Mouse (Mus musculus): ENCODE data around the gene Rgs7.

Rgs7 gene

DNA sequence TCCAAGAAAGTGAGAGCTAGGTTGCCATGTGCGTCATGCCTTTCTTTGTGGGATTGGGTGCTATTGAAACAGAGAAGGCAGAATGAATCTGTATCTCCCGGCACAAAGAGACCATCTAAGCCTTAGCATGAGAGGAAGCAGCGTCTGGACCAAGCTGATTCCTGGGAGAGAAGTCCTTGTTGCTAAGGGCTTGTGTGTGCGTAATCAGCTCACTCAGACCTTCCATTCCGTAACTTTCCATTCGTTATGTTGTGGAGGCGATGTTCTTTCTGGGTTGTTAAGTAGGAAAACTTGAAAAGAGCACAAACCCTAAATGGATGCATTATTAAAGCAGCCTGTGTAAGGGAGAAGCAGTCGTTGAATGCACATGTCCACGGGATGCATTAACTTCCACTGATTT lies 173.1 kb downstream of the Rgs7 start:
- no peak for DNase-seq (ENCODE audit: extremely low read depth, insufficient read length, low spot score)

DNA sequence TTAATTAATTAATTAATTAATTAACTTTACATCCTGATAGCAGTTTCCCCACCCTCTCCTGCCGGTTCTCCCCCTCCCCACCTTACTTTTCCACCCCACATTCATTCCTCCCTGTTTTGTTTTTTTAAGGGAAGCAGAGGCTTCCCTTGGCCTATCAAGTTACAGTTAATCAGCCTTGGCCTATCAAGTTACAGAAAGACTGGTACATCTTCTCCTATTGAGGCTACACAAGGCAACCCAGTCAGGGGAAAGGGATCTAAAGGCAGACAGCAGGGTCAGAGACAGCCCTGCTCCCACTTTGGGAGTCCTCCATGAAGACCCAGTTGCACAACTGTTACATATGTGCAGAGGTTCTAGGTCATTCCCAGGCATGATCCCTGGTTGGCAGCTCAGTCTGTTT lies 175.0 kb downstream of the Rgs7 start:
- no peak for DNase-seq (ENCODE audit: extremely low read depth, insufficient read length, low spot score)

DNA sequence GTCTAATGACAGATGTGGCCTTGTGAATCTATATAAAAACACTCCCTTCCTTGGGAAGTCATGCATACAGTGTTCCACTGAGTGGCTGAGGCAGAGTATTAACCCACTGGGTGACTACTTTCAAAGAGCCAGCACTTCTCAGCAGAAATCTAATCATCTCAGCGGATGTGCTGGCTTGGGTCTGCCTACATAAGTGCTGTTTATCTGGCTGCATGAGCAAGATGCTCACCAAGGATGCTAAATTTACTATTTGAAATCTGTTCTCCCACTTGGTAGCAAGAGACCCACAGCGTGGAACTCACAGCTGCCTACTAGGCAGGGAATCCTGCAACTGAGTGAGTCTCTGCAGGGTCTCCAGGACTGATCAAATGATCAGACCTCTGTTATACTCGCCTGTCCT lies 184.7 kb downstream of the Rgs7 start:
- no peak for DNase-seq (ENCODE audit: extremely low read depth, insufficient read length, low spot score)

DNA sequence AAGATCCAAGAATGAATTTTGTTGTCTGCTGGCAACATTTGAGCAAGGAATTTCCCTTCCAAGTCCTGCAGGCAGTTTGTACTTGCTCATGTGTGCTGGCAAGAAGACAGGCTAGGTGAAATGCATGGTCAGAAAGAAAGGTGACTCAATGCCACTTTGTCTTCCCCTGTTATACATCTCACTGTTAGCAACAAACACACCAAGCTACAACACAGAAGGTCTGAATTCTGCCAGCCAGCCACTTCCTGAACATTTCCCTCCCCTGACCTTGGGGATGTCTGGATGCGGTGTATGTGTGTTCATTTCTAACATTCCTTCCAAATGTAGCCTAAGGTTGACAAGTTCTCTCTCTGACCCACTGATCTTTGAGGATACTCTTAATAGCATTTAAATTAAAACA lies 191.4 kb downstream of the Rgs7 start:
- no peak for DNase-seq (ENCODE audit: extremely low read depth, insufficient read length, low spot score)

DNA sequence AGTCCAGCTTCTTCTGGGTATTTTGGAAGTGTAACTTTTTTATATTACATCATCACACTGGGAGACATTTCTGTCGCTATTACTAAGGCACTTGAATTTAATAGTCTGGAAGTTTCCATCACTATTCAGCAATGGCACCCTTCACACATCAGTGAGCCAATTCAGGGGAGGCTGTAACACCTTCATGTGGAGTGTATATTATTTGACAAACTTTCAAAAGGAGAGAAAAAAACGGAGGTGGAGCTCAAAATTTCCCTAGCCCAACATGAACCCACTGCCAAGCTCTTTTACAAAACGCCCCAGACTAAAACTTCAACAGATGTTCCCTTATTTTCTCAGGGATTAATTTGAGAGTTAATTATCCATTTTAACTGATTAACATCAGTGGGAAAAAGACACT lies 191.9 kb downstream of the Rgs7 start:
- no peak for DNase-seq (ENCODE audit: extremely low read depth, insufficient read length, low spot score)

DNA sequence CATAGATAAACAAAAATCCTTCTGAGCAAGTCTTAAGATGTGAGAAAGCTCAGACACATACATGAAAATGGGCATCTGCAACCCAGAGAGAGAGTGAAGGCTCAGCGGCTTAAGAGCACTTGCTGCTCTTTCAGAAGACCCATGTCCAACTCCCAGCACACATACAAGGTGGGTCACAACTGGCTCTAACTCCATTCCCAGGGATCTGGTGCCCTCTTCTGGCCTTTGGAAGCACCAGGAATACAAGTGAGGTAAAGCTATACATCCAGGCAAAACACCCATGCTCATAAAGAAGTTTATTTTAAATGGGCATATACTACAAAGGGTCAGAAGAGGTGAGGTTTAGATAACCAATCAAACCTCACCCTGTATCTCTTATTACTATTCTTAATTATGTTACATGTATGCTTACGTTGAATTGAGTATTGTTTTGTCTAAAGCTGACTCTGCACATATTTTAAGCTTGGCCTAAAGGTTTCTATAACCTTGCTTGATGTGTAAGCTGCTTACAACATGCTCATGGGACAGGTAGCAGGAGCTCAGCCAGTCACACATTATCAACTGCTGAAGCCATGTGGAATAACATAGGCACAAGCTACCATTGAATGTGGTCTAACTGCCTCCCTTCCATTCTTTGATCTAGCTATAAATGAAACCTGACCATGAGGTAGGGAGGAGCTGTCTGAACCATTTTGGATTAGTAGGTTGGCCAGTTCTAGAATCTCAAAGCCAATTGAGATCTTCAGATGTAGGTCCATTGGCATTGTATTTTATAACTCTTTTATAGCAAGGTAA lies 192.5 kb downstream of the Rgs7 start:
- no peak for DNase-seq (ENCODE audit: extremely low read depth, insufficient read length, low spot score)

DNA sequence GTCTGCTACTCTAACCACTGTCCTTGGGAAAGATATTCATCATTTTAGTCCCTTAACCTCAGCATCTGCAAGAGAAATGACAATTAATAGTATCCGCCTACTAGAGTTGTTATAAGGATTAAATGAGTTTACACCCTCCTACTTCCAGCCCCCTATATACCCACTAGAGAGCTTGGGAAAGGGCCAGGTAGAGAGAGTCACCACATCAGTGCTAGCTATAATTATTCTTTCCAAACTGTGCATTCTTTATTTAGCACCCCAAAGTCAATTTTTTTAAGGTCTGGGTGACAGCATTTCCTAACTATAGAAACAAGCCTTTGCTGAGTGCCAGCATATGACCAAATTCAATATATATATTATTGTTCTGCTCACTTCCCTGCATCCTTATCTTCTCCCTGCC lies 195.4 kb downstream of the Rgs7 start:
- DNase-seq (ENCODE audit: extremely low read depth, insufficient read length, low spot score), result no peak

DNA sequence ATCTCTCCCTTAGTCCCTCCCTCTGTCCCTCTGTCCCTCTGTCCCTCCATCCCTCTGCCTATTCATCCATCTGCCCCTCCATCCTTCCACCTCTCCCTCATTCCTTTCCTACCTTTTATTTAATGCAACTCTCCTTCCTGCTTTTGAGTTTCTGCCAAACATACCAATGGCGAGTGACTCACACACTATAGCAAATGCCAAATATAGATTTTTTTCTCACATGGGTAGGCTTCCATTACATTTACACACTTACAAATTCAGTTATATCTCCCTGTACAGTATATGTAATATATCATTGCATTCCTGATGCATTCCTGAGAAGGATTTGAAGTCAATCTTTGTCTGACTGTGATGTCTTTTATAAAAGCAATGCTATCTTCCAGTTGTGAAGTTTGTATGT lies 202.2 kb downstream of the Rgs7 start:
- DNase-seq (ENCODE audit: extremely low read depth, insufficient read length, low spot score), result no peak

DNA sequence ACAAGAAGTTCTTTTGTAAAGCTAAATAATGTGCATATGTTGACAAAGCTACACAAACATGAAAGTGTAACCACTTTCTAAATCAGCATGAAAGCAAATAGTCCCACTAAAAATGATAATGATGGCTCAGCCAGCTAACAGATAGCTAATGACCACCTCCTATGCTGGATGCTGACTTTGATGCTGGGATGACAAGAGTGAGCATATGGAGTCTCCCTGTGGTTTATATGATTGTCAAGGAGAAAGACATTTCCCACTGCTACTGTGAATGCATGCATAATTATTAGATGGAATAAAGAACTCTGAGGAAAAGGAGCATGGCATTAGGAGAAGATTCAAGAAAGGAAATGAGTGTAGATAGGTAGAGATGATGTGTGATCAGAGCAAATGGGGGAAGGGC lies 230.0 kb downstream of the Rgs7 start:
- DNase-seq (ENCODE audit: extremely low read depth, insufficient read length, low spot score), result no peak

DNA sequence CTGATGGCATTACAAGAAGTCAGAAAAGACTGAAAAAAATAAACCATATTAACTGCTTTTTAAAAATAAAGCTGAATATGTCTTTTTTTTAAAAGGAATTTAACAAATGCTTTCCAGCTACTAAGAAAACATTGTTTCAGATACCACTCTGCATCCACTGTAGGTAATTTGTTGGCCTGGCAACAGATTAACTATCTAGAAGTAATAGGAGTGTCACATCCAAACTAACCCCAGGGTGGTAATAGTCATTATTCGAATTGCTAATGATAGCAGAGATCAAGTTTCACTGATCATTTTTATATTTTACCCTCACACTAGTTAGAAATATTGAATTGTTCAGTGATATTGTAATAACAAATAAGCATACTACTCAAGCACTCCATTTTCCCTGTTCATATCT lies 232.9 kb downstream of the Rgs7 start:
- DNase-seq (ENCODE audit: extremely low read depth, insufficient read length, low spot score), result no peak

DNA sequence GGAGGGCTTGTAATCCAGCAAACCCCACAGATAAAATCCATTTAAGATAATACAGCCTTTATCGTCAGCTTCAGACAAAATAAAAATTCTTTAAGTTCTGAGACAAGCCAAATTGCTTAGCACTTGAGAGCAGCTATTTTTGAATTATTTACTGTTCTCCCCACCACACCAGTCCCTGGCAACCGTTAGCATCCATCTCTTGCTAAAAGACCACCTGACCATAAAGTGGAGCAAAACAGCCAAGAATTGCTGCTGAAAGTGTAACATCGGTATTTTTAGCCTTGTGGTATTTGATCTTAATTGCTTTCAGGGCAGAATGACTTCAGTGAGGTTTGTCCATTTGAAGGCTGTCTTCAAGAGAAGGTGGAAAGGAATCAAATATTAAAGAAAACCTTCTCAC lies 237.1 kb downstream of the Rgs7 start:
- DNase-seq (ENCODE audit: extremely low read depth, insufficient read length, low spot score), result no peak

DNA sequence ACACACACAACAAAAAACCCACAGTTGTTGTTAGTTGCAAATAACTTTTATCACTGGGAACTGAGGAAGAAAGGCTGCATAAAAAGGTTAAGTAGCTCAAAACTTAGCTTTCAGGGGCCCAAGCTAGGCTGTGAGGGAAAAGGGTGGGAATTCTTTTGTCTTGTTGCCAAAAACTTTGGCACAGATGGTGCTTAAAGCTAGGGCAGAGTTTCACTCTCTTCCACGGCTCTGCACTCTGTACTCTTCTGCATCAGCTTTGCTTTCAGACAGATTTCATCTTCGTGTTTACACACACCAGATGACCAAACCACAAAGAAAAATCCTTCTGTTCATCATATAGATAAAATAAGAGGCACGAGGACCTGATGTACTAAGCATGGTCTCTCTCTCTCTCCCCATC lies 237.6 kb downstream of the Rgs7 start:
- DNase-seq (ENCODE audit: extremely low read depth, insufficient read length, low spot score), result no peak

DNA sequence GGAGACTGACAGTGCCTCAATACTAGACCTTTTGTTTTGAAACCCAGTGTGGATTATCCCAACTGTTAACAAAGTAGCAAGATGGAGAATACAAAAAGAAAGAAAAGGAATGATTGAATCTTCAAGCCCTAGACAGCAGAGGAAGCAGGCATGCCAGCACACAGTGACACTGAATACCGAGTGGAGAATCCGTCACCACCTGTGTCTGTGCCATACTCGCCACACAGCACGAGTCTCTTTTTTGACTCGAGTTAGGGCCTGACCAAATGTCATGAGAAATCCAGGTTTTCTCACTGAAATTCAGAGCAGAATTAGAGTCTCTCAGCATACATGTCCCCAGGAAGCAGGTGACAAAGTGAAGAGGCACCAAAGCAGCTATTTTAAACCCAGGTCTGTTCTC lies 250.2 kb downstream of the Rgs7 start:
- no peak for DNase-seq (ENCODE audit: extremely low read depth, insufficient read length, low spot score)

DNA sequence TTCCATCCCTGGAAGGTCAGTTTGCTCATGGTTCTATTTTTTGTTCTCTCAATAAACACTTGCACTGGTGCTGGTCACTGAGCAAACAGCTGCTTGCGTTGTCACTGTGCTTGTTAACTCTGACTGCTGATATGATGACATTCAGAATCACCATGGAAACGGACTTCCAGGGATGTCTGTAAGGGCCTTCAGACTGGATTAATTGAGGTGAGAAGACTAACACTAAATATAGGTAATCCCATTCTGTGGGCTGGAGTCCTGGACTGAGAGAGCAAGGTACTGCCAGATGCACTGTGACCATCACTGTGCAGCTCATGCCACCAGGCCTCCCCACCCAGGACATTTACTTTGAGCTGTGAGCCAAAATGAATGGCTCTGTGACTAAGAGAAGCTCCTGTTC lies 252.2 kb downstream of the Rgs7 start:
- DNase-seq (ENCODE audit: extremely low read depth, insufficient read length, low spot score), result no peak

DNA sequence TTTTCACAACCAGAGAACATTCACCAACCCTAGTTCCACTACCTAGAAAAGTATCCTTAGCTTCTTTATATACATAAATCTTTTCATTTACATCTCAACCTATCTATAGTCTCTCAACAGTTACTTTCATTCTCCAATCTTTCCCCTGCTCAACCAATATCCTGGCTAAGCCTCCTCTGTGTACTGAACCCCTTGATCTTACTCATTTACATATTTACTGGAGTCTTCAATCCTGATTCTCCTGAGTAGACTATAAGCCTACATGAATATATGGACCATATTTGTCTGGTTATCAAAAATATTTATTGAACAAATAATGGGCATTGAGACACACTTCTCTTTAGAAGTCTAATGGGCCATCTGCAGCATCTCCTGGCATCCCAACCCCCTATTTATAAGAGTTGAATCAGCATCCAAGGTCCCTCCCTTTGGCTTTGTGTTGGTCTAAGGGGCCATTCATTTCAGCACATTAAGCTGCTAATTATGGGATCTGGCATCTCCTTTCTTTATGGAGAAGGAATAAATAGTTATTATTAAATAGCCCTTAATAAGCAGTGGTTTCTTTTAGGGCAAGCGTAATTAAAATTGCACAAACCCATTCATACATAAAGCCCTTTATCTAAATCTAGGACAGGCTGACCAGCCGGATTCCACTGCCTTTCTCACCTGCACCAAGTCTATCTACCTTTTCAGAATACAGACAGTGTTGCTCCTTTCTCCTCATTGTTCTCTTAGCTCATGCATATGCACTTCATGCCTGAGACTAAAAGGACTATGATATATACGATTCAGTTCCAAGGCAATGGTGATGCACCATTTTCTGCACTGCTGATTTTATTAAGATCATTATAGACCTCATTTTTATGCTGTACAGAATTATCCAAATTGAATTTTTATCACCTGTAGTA lies 270.5 kb downstream of the Rgs7 start:
- no peak for DNase-seq (ENCODE audit: extremely low read depth, insufficient read length, low spot score)

DNA sequence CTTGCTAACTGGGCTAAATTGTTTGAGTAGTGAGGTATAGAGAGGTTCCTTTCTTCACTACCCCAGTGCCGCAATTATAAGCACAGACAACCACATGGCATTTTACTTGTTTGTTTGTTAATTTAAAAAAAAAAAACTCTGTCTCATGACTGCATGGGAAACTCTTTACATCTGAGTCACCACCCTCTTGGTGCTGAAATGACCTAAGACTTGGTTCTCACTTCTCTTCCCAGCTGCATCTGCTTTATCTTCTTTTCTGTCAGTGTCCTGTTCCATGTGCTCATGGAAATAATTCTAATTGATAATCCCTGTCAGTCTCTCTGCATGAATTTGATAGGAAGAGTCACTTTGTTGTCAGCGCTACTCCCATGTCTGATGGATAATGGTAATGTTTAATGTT lies 272.7 kb downstream of the Rgs7 start:
- DNase-seq (ENCODE audit: extremely low read depth, insufficient read length, low spot score), result no peak

DNA sequence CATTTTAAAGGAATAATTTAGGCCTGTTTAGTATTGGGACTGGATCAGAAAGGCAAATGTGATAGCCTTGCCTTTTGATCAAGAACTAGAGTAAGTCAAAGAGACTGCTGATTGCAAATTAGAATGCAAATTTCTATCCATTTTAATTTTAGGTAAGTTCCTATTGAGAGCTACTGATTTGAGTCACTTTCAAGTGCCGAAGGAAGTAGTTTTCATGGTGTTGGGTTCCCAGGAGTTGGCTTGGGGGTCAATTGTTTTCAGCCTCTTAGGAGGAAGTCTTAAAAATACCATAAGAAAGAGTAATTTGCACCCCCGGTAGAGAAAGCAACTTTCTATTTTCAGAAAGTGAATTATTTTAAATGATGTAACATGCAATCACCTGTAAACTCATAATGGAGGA lies 285.3 kb downstream of the Rgs7 start:
- no peak for DNase-seq (ENCODE audit: extremely low read depth, insufficient read length, low spot score)

DNA sequence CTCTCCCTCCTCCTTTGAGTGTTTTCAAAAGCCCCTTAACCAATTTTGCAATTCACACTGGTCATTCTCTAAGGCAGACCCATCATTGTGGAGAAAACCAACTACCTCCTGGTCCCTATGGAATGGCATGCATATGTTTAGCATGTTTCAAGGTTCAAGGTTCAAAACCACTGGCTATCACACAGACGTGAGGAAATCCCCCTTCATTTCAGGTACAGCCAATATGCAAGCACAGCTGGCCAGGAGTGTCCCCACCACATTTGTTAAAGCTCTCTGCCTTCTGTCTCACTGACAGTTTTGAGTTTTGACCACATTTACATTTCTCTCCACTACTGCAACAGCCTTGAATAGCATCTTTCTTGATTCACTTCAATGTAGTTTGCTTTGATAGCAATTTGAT lies 286.7 kb downstream of the Rgs7 start:
- no peak for DNase-seq (ENCODE audit: extremely low read depth, insufficient read length, low spot score)

DNA sequence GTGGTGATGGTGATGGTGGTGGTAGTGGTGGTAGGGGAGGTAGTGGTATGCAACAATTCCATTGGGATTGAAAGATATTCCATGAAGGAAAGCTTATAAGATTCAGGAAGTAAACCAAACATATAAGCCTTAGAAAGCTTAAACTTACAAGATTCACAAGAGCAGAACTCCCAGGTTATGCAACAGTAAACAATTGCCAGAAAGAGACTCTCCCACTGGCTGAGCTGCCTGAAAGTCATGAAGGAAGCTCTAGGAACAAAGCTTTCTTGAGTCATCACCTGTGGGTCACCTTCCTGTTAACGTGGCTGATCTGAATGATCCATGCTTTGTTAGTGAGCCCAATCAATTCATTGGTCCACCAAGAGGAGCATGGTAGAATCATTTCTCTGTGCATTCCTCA lies 288.8 kb downstream of the Rgs7 start:
- DNase-seq (ENCODE audit: extremely low read depth, insufficient read length, low spot score), result no peak

DNA sequence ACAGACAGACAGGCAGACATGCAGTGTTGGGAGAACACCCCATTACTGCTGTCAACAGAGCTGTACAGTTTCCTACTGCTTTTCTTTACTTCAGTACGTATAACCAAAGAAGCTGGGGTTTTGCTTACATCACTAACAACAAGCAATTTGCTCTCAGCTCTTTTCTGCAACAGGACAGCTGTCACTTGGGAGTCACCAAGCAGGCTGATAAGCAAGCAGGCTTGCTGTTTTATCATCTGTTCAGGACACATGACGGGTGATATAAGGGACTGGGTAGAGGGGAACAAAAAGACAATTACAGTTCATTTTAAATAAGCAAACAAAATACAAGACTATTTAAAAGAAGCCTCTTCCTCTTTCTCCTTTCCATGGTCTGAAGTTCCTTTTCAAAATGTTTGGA lies 289.4 kb downstream of the Rgs7 start:
- DNase-seq (ENCODE audit: extremely low read depth, insufficient read length, low spot score), result no peak

DNA sequence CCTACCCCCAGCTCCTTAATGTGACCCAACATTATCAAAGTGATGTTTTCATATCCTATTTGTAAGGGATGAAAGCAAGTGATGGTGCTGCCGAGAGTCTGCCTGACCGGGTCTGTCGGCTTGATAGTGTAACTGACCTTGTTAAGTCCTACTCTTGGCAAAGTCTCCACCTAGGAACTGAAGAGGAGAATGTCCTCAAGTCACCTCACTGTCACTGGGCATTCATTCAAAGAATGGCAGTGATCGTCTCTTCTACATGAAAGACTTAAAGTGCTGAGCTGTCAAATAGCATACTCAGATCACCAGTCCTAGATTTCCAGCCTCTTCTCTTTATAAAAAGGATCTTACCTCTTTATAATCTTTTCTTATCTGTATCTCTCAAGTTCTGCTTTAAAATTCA lies 293.4 kb downstream of the Rgs7 start:
- DNase-seq (ENCODE audit: extremely low read depth, insufficient read length, low spot score), result no peak

DNA sequence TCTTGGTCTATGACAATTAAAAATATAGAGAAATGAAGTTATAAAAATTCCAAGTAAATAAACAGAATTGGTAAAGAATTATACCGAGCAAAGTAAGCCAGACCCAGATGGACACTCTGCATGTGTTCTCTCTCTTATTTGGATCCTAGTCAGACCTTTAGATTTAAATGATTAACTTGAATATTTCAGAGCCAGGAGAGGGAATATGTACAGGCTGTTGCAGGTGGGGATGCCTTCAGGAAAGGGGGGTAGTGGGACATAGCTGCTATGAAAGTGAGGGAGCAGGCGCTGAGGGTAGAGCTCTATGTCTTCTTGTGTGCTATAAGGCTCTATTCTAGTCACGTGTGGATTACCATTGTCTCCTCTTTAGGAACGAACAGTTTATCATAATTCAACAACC lies 296.5 kb downstream of the Rgs7 start:
- no peak for DNase-seq (ENCODE audit: extremely low read depth, insufficient read length, low spot score)
